ENCODE assay signal across 8 mouse cellular contexts in genomic region chr9:56075264-56075663, GRCm38 (mm10). TPM values are rescaled to one million over a fixed set of nuclear protein-coding genes. Genes with fewer than 3 reads are reported as not detected.
DNase-seq lines count a peak whose midpoint lies in the region; ATAC-seq and TF ChIP-seq lines count a peak whose summit lies in the region.

No protein-coding gene starts in this region.

- no peak overlapping the region for H3K4me3 ChIP-seq in intestine, postnatal 0 days (ENCODE audit: low read depth, low read length)
- no peak overlapping the region for H3K4me3 ChIP-seq in limb, embryonic 10.5 days
- H3K4me3 ChIP-seq in midbrain, embryonic 14.5 days (replicated peaks; ENCODE audit: low read depth, low read length): no peak overlapping the region
- H3K4me3 ChIP-seq in spleen, adult 2 months (ENCODE audit: extremely low read depth, insufficient read depth, insufficient read length): no peak overlapping the region

- peaks cover 6% of the 10 kb centered on the region; the same call in 1 of the 2 replicates for H3K4me1 ChIP-seq in intestine, postnatal 0 days (replicated peaks; ENCODE audit: control insufficient read depth, insufficient read depth, low read length)
- H3K4me1 ChIP-seq in limb, embryonic 10.5 days: peaks cover 22% of the 10 kb centered on the region
- H3K4me1 ChIP-seq in midbrain, embryonic 14.5 days (ENCODE audit: control insufficient read depth, insufficient read depth, low read length): no peaks in the 10 kb centered on the region
- H3K4me1 ChIP-seq in spleen, adult 2 months (ENCODE audit: control insufficient read depth, insufficient read depth, insufficient read length): peaks cover 11% of the 10 kb centered on the region; the same call in 1 of the 2 replicates

- ATAC-seq in intestine, postnatal 0 days: peak; percentile 60
- ATAC-seq in midbrain, embryonic 14.5 days (ENCODE audit: low FRiP score, low TSS enrichment): no peak

- no peak overlapping the region for H3K4me2 ChIP-seq in intestine, postnatal 0 days (replicated peaks; ENCODE audit: low read depth)
- no peak overlapping the region for H3K4me2 ChIP-seq in midbrain, embryonic 14.5 days (ENCODE audit: low read length)

- no peaks in the 10 kb centered on the region for H3K36me3 ChIP-seq in intestine, postnatal 0 days (ENCODE audit: control insufficient read depth, insufficient read depth)
- H3K36me3 ChIP-seq in limb, embryonic 10.5 days: peaks cover 40% of the 10 kb centered on the region
- H3K36me3 ChIP-seq in midbrain, embryonic 14.5 days (ENCODE audit: control insufficient read depth, insufficient read depth, low read length): peaks cover 35% of the 10 kb centered on the region
- H3K36me3 ChIP-seq in spleen, adult 2 months (ENCODE audit: control insufficient read depth, insufficient read depth, low read length): no peaks in the 10 kb centered on the region

- H3K27me3 ChIP-seq in intestine, postnatal 0 days (replicated peaks; ENCODE audit: control insufficient read depth, insufficient read depth, low read length): no peaks in the 10 kb centered on the region
- no peaks in the 10 kb centered on the region for H3K27me3 ChIP-seq in limb, embryonic 10.5 days (ENCODE audit: low read depth, poor library complexity, severe bottlenecking)
- H3K27me3 ChIP-seq in midbrain, embryonic 14.5 days (ENCODE audit: control insufficient read depth, insufficient read depth, low read length): no peaks in the 10 kb centered on the region
- no peaks in the 10 kb centered on the region for H3K27me3 ChIP-seq in spleen, adult 2 months (ENCODE audit: control insufficient read depth, insufficient read depth, low read length)

- no peak for TF ChIP-seq POLR2A in spleen, adult 2 months (IDR thresholded peaks at IDR 0.05; ENCODE audit: low read depth, low read length)

- H3K27ac ChIP-seq in intestine, postnatal 0 days (ENCODE audit: low read depth, low read length): peak overlapping the region; percentile 58
- peak overlapping the region; percentile 80 for H3K27ac ChIP-seq in limb, embryonic 10.5 days
- no peak overlapping the region for H3K27ac ChIP-seq in midbrain, embryonic 14.5 days (replicated peaks; ENCODE audit: low read depth, low read length)
- peak overlapping the region; percentile 73 for H3K27ac ChIP-seq in spleen, adult 2 months (ENCODE audit: insufficient read depth, low read length)

- 10% methylated on average over 4 of the region's 4 CpGs for WGBS in intestine, postnatal 0 days
- 9% methylated on average over 4 of the region's 4 CpGs for WGBS in limb, embryonic 10.5 days
- WGBS in midbrain, embryonic 14.5 days: 8% methylated on average over 4 of the region's 4 CpGs
- WGBS in spleen, adult 2 months: 2% methylated on average over 4 of the region's 4 CpGs

- H3K9me3 ChIP-seq in intestine, postnatal 0 days (ENCODE audit: control insufficient read depth): no peaks in the 10 kb centered on the region
- H3K9me3 ChIP-seq in limb, embryonic 10.5 days (replicated peaks): no peaks in the 10 kb centered on the region
- H3K9me3 ChIP-seq in midbrain, embryonic 14.5 days (ENCODE audit: control insufficient read depth, low read length): no peaks in the 10 kb centered on the region

- no peak overlapping the region for H3K9ac ChIP-seq in intestine, postnatal 0 days (ENCODE audit: low read depth, low read length)
- H3K9ac ChIP-seq in midbrain, embryonic 14.5 days (replicated peaks; ENCODE audit: low read length): no peak overlapping the region

- TF ChIP-seq CTCF in intestine, postnatal 0 days (IDR thresholded peaks at IDR 0.05; ENCODE audit: low read depth): peak; percentile 86
- peak; percentile 72; the same call in 1 of the 2 replicates for TF ChIP-seq CTCF in spleen, adult 2 months (IDR thresholded peaks at IDR 0.05; ENCODE audit: extremely low read depth, insufficient read depth, insufficient read length, insufficient replicate concordance)

- DNase-seq in 416B (ENCODE audit: low read depth): peak; percentile 97
- DNase-seq in adrenal gland, adult 2 months: peak; percentile 52
- DNase-seq in embryo, embryonic 9.5 days (ENCODE audit: extremely low spot score): peak; percentile 75
- peak; percentile 79 to 87 for DNase-seq in heart, adult 18-20 months
- peak; percentile 62 for DNase-seq in limb, embryonic 10.5 days (ENCODE audit: low spot score)
- peak; percentile 84 for DNase-seq in midbrain, embryonic 14.5 days
- DNase-seq in spleen, adult 2 months (ENCODE audit: low read depth in 1 of 2, low spot score in 2 of 2): peak; percentile 55 to 84

RNA-seq across cellular contexts. Expression of gene Pstpip1, which starts 14.5 kb away (rescaled TPM):
- total RNA-seq in adrenal gland, adult 2 months (2021): 1 to 10 TPM; 1.2 to 2.1 TPM
- polyA plus RNA-seq in adrenal gland, adult 2 months (2012; rRNA removed): 2.0 and 3.1 TPM in 2 replicates
- 1 to 10 TPM in 1 of 2 experiments, under 1 TPM in 1; 0.74 to 2.0 TPM for total RNA-seq in heart, adult 18-20 months (2021)
- 0.69 and 0.80 TPM in 2 replicates for polyA plus RNA-seq in intestine, postnatal 0 days (2015; fragmentation: Nextera tagmentation; extraction: Ambion mirVana)
- 0.64 and 0.90 TPM in 2 replicates for polyA plus RNA-seq in limb, embryonic 10.5 days (2016; fragmentation: Nextera tagmentation; extraction: Ambion mirVana)
- polyA plus RNA-seq in midbrain, embryonic 14.5 days (2014; fragmentation: Nextera tagmentation; extraction: Ambion mirVana): 0.24 and 1.0 TPM in 2 replicates
- 51.8 and 65.0 TPM in 2 replicates for polyA plus RNA-seq in spleen, adult 2 months (2012; rRNA removed)

RNA-seq across cellular contexts. Expression of gene Rcn2, which starts 33.6 kb away (rescaled TPM):
- 10 to 100 TPM; 26.0 to 47.8 TPM for total RNA-seq in adrenal gland, adult 2 months (2021)
- polyA plus RNA-seq in adrenal gland, adult 2 months (2012; rRNA removed): 129 and 145 TPM in 2 replicates
- total RNA-seq in heart, adult 18-20 months (2021): 10 to 100 TPM; 29.7 to 32.8 TPM
- 81.3 and 81.7 TPM in 2 replicates for polyA plus RNA-seq in intestine, postnatal 0 days (2015; fragmentation: Nextera tagmentation; extraction: Ambion mirVana)
- 243 and 274 TPM in 2 replicates for polyA plus RNA-seq in limb, embryonic 10.5 days (2016; fragmentation: Nextera tagmentation; extraction: Ambion mirVana)
- 292 and 344 TPM in 2 replicates for polyA plus RNA-seq in midbrain, embryonic 14.5 days (2014; fragmentation: Nextera tagmentation; extraction: Ambion mirVana)
- 27.6 and 41.9 TPM in 2 replicates for polyA plus RNA-seq in spleen, adult 2 months (2012; rRNA removed)

Comparison
In these comparisons a context has a peak if more than half of its experiments do, and no peak if none do; other contexts are left out.
1. RNA of gene Pstpip1, which starts 14.5 kb away (polyA plus RNA-seq): 51.8 to 65.0 TPM in spleen, adult 2 months; 2.0 to 3.1 TPM in adrenal gland, adult 2 months, 0.24 to 1.0 TPM in midbrain, embryonic 14.5 days, 0.69 to 0.80 TPM in intestine, postnatal 0 days and 0.64 to 0.90 TPM in limb, embryonic 10.5 days; every median in the first group is over 10 times any median in the second.
2. Peak in every context shown above with its lines, with median percentiles within 50 percentile points of each other: DNase-seq.